Mouse (Mus musculus): ENCODE results near the gene Tmem94. TPM values are rescaled to one million over a fixed set of nuclear protein-coding genes. Genes with fewer than 3 reads are reported as not detected.

Tmem94 gene
- polyA plus RNA-seq, 1 experiment from 2014 or later, result 25.0 TPM

- no peaks in the 10 kb centered on the region for H3K27me3 ChIP-seq
- no peak overlapping the region for H3K4me2 ChIP-seq (replicated peaks)
- peaks cover 14% of the 10 kb centered on the region; the same call in 1 of the 2 replicates for H3K36me3 ChIP-seq
- no peak overlapping the region for H3K4me3 ChIP-seq (replicated peaks)
- H3K4me1 ChIP-seq, result peaks cover 12% of the 10 kb centered on the region
- H3K27ac ChIP-seq (replicated peaks), result no peak overlapping the region
- H3K9me3 ChIP-seq (replicated peaks), result no peaks in the 10 kb centered on the region
- WGBS, result 96% methylated on average over 2 of the region's 2 CpGs
- ATAC-seq (ENCODE audit: insufficient number of reproducible peaks, low FRiP score, low TSS enrichment, low read depth), result no peak
- H3K9ac ChIP-seq, result no peak overlapping the region
Measured at GRCm38 (mm10) chr11:115845819-115846218, 80.6 kb downstream of the Tmem94 start.

Small RNA genes within 50 kb of the gene (microRNA-seq; reads per million reads assigned to microRNA genes)
- not detected for gene Mir5621 (ENCODE audit: borderline number of aligned reads)

Other genes with a start within 250 kb of the Tmem94 start
- 826 and 846 TPM in 2 replicates for gene Sumo2, start 229.2 kb upstream of the Tmem94 start, polyA plus RNA-seq (2015; fragmentation: Nextera tagmentation; extraction: Ambion mirVana)
- gene Nup85, start 201.0 kb upstream of the Tmem94 start, polyA plus RNA-seq (2015; fragmentation: Nextera tagmentation; extraction: Ambion mirVana), result 144 and 156 TPM in 2 replicates
- 82.4 and 83.4 TPM in 2 replicates for gene Mrps7, start 161.5 kb upstream of the Tmem94 start, polyA plus RNA-seq (2015; fragmentation: Nextera tagmentation; extraction: Ambion mirVana)
- gene Gga3, start 161.4 kb upstream of the Tmem94 start, polyA plus RNA-seq (2015; fragmentation: Nextera tagmentation; extraction: Ambion mirVana), result 20.1 and 20.3 TPM in 2 replicates
- gene Mif4gd, start 152.5 kb upstream of the Tmem94 start, polyA plus RNA-seq (2015; fragmentation: Nextera tagmentation; extraction: Ambion mirVana), result 29.6 and 33.3 TPM in 2 replicates
- 21.1 and 28.8 TPM in 2 replicates for gene Slc25a19, start 137.1 kb upstream of the Tmem94 start, polyA plus RNA-seq (2015; fragmentation: Nextera tagmentation; extraction: Ambion mirVana)
- 94.9 and 114 TPM in 2 replicates for gene Grb2, start 56.8 kb upstream of the Tmem94 start, polyA plus RNA-seq (2015; fragmentation: Nextera tagmentation; extraction: Ambion mirVana)
- gene Caskin2, start 48.2 kb downstream of the Tmem94 start, polyA plus RNA-seq (2015; fragmentation: Nextera tagmentation; extraction: Ambion mirVana), result 19.0 TPM in 2 replicates
- 31.5 and 34.8 TPM in 2 replicates for gene Tsen54, start 49.3 kb downstream of the Tmem94 start, polyA plus RNA-seq (2015; fragmentation: Nextera tagmentation; extraction: Ambion mirVana)
- gene Llgl2, start 58.6 kb downstream of the Tmem94 start, polyA plus RNA-seq (2015; fragmentation: Nextera tagmentation; extraction: Ambion mirVana), result 21.8 and 22.6 TPM in 2 replicates
- gene Myo15b, start 93.0 kb downstream of the Tmem94 start, polyA plus RNA-seq (2015; fragmentation: Nextera tagmentation; extraction: Ambion mirVana), result 0.54 and 0.57 TPM in 2 replicates
- 19.6 and 23.0 TPM in 2 replicates for gene Smim5, start 134.5 kb downstream of the Tmem94 start, polyA plus RNA-seq (2015; fragmentation: Nextera tagmentation; extraction: Ambion mirVana)
- 1.6 and 2.6 TPM in 2 replicates for gene Smim6, start 146.6 kb downstream of the Tmem94 start, polyA plus RNA-seq (2015; fragmentation: Nextera tagmentation; extraction: Ambion mirVana)
- 32.9 and 38.1 TPM in 2 replicates for gene Sap30bp, start 167.8 kb downstream of the Tmem94 start, polyA plus RNA-seq (2015; fragmentation: Nextera tagmentation; extraction: Ambion mirVana)
- gene Recql5, start 168.0 kb downstream of the Tmem94 start, polyA plus RNA-seq (2015; fragmentation: Nextera tagmentation; extraction: Ambion mirVana), result 21.4 and 23.9 TPM in 2 replicates
- gene Itgb4, start 209.3 kb downstream of the Tmem94 start, polyA plus RNA-seq (2015; fragmentation: Nextera tagmentation; extraction: Ambion mirVana), result 21.1 and 21.5 TPM in 2 replicates
- 173 and 176 TPM in 2 replicates for gene Galk1, start 247.3 kb downstream of the Tmem94 start, polyA plus RNA-seq (2015; fragmentation: Nextera tagmentation; extraction: Ambion mirVana)

Data from embryonic facial prominence, embryonic 15.5 days (tissue).